Comparison of ENCODE assay signal across 22 mouse cellular contexts in the genomic region with DNA sequence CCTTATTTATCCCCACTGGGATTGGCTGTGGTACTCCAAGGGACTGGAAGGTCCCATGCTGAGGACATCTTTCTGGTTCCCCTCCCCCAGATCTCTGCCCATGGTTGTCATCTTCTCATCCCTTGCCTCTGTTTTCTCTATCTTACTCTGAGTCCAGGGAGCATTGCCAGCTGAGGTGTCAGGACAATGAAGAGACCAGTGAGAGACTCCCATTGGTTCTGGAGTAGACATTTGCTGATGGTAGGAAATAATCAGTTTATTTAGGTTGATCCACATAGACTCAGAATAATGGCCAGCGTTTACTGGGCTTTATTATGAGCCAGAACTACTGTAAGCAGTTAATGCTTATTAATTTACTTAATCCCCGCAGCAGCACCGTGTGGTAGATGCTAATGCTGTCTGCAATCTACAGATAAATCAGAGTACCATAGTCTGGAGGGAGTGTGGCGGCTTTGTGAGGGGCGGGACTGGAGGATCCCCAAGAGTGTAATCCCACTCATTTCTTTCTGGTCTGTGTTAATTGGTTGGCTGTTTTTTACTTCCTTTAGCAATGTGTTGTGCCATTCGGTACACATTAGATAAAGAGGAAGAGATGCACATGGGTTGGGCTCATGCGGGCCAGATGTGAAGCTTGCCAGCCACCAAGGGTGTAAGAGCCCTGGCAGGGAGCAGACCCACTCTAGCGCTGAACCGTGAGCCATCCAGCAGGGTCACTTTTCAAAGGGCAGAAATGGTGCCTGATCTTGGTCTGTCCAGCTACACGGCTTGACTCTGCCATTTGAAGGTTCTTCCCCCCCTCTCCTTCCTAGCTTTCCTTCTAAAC.
A peak's percentile ranks its signal among the peaks of the same experiment; 100 is the strongest.
DNase-seq lines count a peak whose midpoint lies in the region; ATAC-seq and TF ChIP-seq lines count a peak whose summit lies in the region.
"Had no signal": no experiment of that assay in that cellular context is flagged by ENCODE, and none has a peak within 500 bp of the region (broad histone marks: within the 10 kb centered on the region; RNA-seq: fewer than 3 reads in every experiment).

No protein-coding gene starts in this region.

- H3K27me3 ChIP-seq in forebrain, embryonic 15.5 days: no peaks in the 10 kb centered on the region
- H3K27me3 ChIP-seq in forebrain, embryonic 12.5 days: no peaks in the 10 kb centered on the region
- H3K27me3 ChIP-seq in midbrain, embryonic 10.5 days (ENCODE audit: low read depth, poor library complexity, severe bottlenecking): no peaks in the 10 kb centered on the region
- H3K27me3 ChIP-seq in midbrain, postnatal 0 days (ENCODE audit: insufficient read depth, low read length): no peaks in the 10 kb centered on the region
- no peaks in the 10 kb centered on the region for H3K27me3 ChIP-seq in midbrain, embryonic 12.5 days
- no peaks in the 10 kb centered on the region; the same call in 1 of the 2 replicates for H3K27me3 ChIP-seq in neural tube, embryonic 15.5 days (replicated peaks)
- H3K27me3 ChIP-seq: intestine, embryonic 15.5 days had no signal

- no peak for DNase-seq in midbrain, embryonic 10.5 days (ENCODE audit: low spot score)
- DNase-seq in midbrain, postnatal 0 days (ENCODE audit: low spot score): no peak
- DNase-seq in T-cell, adult 2 months (ENCODE audit: low spot score): no peak
- DNase-seq: adrenal gland, adult 8-10 months; B cell, adult 2 months; gastrocnemius, postnatal 10 days; heart, adult 18-20 months; heart, postnatal 4 days; kidney, postnatal 4 days; layer of hippocampus, adult 9-11 months; left cerebral cortex, postnatal 4 days; liver; right cerebral cortex, postnatal 4 days; thymus, adult 2 months had no signal

- 0 out of 2 replicates have a peak, but pooled peaks have one; percentile 15 for ATAC-seq in forebrain, embryonic 15.5 days (replicated peaks)
- no peak for ATAC-seq in forebrain, embryonic 12.5 days (ENCODE audit: low FRiP score)
- no peak for ATAC-seq in midbrain, postnatal 0 days (ENCODE audit: low FRiP score)
- ATAC-seq in midbrain, embryonic 12.5 days (ENCODE audit: low FRiP score, low read depth): peak; percentile 68
- peak; percentile 41; the same call in 1 of the 2 replicates for ATAC-seq in neural tube, embryonic 15.5 days (ENCODE audit: low FRiP score)
- ATAC-seq: intestine, embryonic 15.5 days; lung, postnatal 0 days had no signal

- H3K4me2 ChIP-seq in forebrain, embryonic 15.5 days (replicated peaks): no peak overlapping the region
- H3K4me2 ChIP-seq in forebrain, embryonic 12.5 days: no peak overlapping the region
- no peak overlapping the region for H3K4me2 ChIP-seq in midbrain, postnatal 0 days (ENCODE audit: low read depth, low read length, poor library complexity, severe bottlenecking)
- H3K4me2 ChIP-seq in midbrain, embryonic 12.5 days (replicated peaks): no peak overlapping the region
- no peak overlapping the region for H3K4me2 ChIP-seq in neural tube, embryonic 15.5 days
- H3K4me2 ChIP-seq: intestine, embryonic 15.5 days; kidney, embryonic 15.5 days had no signal

- no peak for TF ChIP-seq CTCF in midbrain, postnatal 0 days (IDR thresholded peaks at IDR 0.05)

- H3K27ac ChIP-seq in forebrain, embryonic 15.5 days (replicated peaks): no peak overlapping the region
- no peak overlapping the region for H3K27ac ChIP-seq in forebrain, embryonic 12.5 days
- H3K27ac ChIP-seq in midbrain, embryonic 10.5 days (replicated peaks): peak overlapping the region; percentile 33; the same call in 1 of the 2 replicates
- no peak overlapping the region for H3K27ac ChIP-seq in midbrain, postnatal 0 days (ENCODE audit: low read depth, low read length)
- H3K27ac ChIP-seq in midbrain, embryonic 12.5 days (replicated peaks): 0 out of 2 replicates have a peak overlapping the region, but pooled peaks have one; percentile 26
- H3K27ac ChIP-seq in neural tube, embryonic 15.5 days (replicated peaks): no peak overlapping the region
- H3K27ac ChIP-seq: intestine, embryonic 15.5 days; kidney, embryonic 15.5 days; left cerebral cortex, adult 2 months had no signal

- 52% methylated on average over 10 of the region's 10 CpGs for WGBS in forebrain, embryonic 15.5 days
- WGBS in forebrain, embryonic 12.5 days: 67% methylated on average over 10 of the region's 10 CpGs
- WGBS in midbrain, embryonic 10.5 days: 71% methylated on average over 10 of the region's 10 CpGs
- WGBS in midbrain, postnatal 0 days: 48% methylated on average over 10 of the region's 10 CpGs
- WGBS in midbrain, embryonic 12.5 days: 55% methylated on average over 10 of the region's 10 CpGs
- WGBS in neural tube, embryonic 15.5 days: 39% methylated on average over 10 of the region's 10 CpGs

- no peak overlapping the region for H3K9ac ChIP-seq in forebrain, embryonic 15.5 days (replicated peaks)
- H3K9ac ChIP-seq in forebrain, embryonic 12.5 days: no peak overlapping the region
- no peak overlapping the region for H3K9ac ChIP-seq in midbrain, postnatal 0 days (replicated peaks; ENCODE audit: low read length, poor library complexity, severe bottlenecking)
- no peak overlapping the region for H3K9ac ChIP-seq in midbrain, embryonic 12.5 days (replicated peaks)
- H3K9ac ChIP-seq in neural tube, embryonic 15.5 days (replicated peaks): no peak overlapping the region
- H3K9ac ChIP-seq: intestine, embryonic 15.5 days; kidney, embryonic 15.5 days had no signal

- peaks cover 35% of the 10 kb centered on the region for H3K4me1 ChIP-seq in forebrain, embryonic 15.5 days
- H3K4me1 ChIP-seq in forebrain, embryonic 12.5 days: peaks cover 24% of the 10 kb centered on the region
- H3K4me1 ChIP-seq in midbrain, embryonic 10.5 days: peaks cover 24% of the 10 kb centered on the region
- H3K4me1 ChIP-seq in midbrain, postnatal 0 days (ENCODE audit: insufficient read depth, low read length): no peaks in the 10 kb centered on the region; the same call in 1 of the 2 replicates
- H3K4me1 ChIP-seq in midbrain, embryonic 12.5 days: peaks cover 16% of the 10 kb centered on the region
- H3K4me1 ChIP-seq in neural tube, embryonic 15.5 days: peaks cover 28% of the 10 kb centered on the region
- H3K4me1 ChIP-seq: intestine, embryonic 15.5 days; kidney, embryonic 15.5 days had no signal

- H3K36me3 ChIP-seq in forebrain, embryonic 15.5 days: no peaks in the 10 kb centered on the region
- H3K36me3 ChIP-seq in forebrain, embryonic 12.5 days (replicated peaks): no peaks in the 10 kb centered on the region
- H3K36me3 ChIP-seq in midbrain, embryonic 10.5 days: no peaks in the 10 kb centered on the region
- H3K36me3 ChIP-seq in midbrain, postnatal 0 days (ENCODE audit: insufficient read depth, low read length): no peaks in the 10 kb centered on the region
- no peaks in the 10 kb centered on the region for H3K36me3 ChIP-seq in midbrain, embryonic 12.5 days
- H3K36me3 ChIP-seq in neural tube, embryonic 15.5 days: no peaks in the 10 kb centered on the region
- H3K36me3 ChIP-seq: intestine, embryonic 15.5 days; kidney, embryonic 15.5 days had no signal

- no peak overlapping the region for H3K4me3 ChIP-seq in forebrain, embryonic 15.5 days
- no peak overlapping the region for H3K4me3 ChIP-seq in forebrain, embryonic 12.5 days (replicated peaks)
- no peak overlapping the region for H3K4me3 ChIP-seq in midbrain, embryonic 10.5 days
- H3K4me3 ChIP-seq in midbrain, postnatal 0 days (ENCODE audit: low read depth, low read length): no peak overlapping the region
- H3K4me3 ChIP-seq in midbrain, embryonic 12.5 days: no peak overlapping the region
- no peak overlapping the region for H3K4me3 ChIP-seq in neural tube, embryonic 15.5 days (replicated peaks)
- H3K4me3 ChIP-seq: intestine, embryonic 15.5 days; kidney, embryonic 15.5 days; left cerebral cortex, adult 2 months had no signal

- H3K9me3 ChIP-seq in forebrain, embryonic 15.5 days: no peaks in the 10 kb centered on the region
- no peaks in the 10 kb centered on the region for H3K9me3 ChIP-seq in forebrain, embryonic 12.5 days
- H3K9me3 ChIP-seq in midbrain, embryonic 10.5 days (replicated peaks): no peaks in the 10 kb centered on the region
- no peaks in the 10 kb centered on the region for H3K9me3 ChIP-seq in midbrain, postnatal 0 days (ENCODE audit: low read length)
- no peaks in the 10 kb centered on the region for H3K9me3 ChIP-seq in midbrain, embryonic 12.5 days
- no peaks in the 10 kb centered on the region for H3K9me3 ChIP-seq in neural tube, embryonic 15.5 days (replicated peaks)
- H3K9me3 ChIP-seq: intestine, embryonic 15.5 days; kidney, embryonic 15.5 days had no signal

Comparison
In these comparisons a context has a peak if more than half of its experiments do, and no peak if none do; other contexts are left out.
1. ATAC-seq: peak in forebrain, embryonic 15.5 days (single experiment), midbrain, embryonic 12.5 days (single experiment) and neural tube, embryonic 15.5 days (single experiment); none in forebrain, embryonic 12.5 days (single experiment) and midbrain, postnatal 0 days (single experiment).
2. H3K27ac ChIP-seq: peak in midbrain, embryonic 10.5 days (single experiment) and midbrain, embryonic 12.5 days (single experiment); none in forebrain, embryonic 15.5 days (single experiment), forebrain, embryonic 12.5 days (single experiment), midbrain, postnatal 0 days (single experiment) and neural tube, embryonic 15.5 days (single experiment).